Mouse (Mus musculus) midbrain, embryonic 13.5 days (tissue): ENCODE results near the gene Taf8. TPM values are rescaled to one million over a fixed set of nuclear protein-coding genes. Genes with fewer than 3 reads are reported as not detected.

Experiments
- ATAC-seq: fragments of 200-750 bp; cut with Nextera tagmentation; 2 replicates; pipeline ENCODE4 v1.8.0; 2017; ENCODE audit warnings: mild to moderate bottlenecking, moderate TSS enrichment, moderate library complexity
- H3K27ac ChIP-seq: fragments of 300-500 bp; sonication (generic); 2 replicates; pipeline ENCODE4 v1.5.1; 2015; ENCODE audit warnings: inconsistent platforms, mild to moderate bottlenecking, moderate library complexity
- H3K27me3 ChIP-seq: fragments of 300-500 bp; sonication (generic); 2 replicates; pipeline ENCODE4 v1.6.1; 2015; ENCODE audit warnings: mild to moderate bottlenecking, inconsistent platforms
- H3K36me3 ChIP-seq: fragments of 300-500 bp; sonication (generic); 2 replicates; pipeline ENCODE4 v1.6.1; 2015; ENCODE audit warnings: mild to moderate bottlenecking, inconsistent platforms
- H3K4me1 ChIP-seq: fragments of 300-500 bp; sonication (generic); replicated peaks from 2 replicates; pipeline ENCODE4 v1.6.1; 2015; ENCODE audit warnings: inconsistent platforms
- H3K4me2 ChIP-seq: fragments of 300-500 bp; sonication (generic); replicated peaks from 2 replicates; pipeline ENCODE4 v1.6.1; 2015; ENCODE audit warnings: moderate library complexity, mild to moderate bottlenecking, inconsistent platforms
- H3K4me3 ChIP-seq: fragments of 300-500 bp; sonication (generic); replicated peaks from 2 replicates; pipeline ENCODE4 v1.5.1; 2015; ENCODE audit warnings: mild to moderate bottlenecking, inconsistent platforms
- H3K9ac ChIP-seq: fragments of 300-500 bp; sonication (generic); replicated peaks from 2 replicates; pipeline ENCODE4 v1.6.1; 2015; ENCODE audit warnings: mild to moderate bottlenecking, inconsistent platforms
- H3K9me3 ChIP-seq: fragments of 300-500 bp; sonication (generic); 2 replicates; pipeline ENCODE4 v1.6.1; 2016; ENCODE audit warnings: mild to moderate bottlenecking, inconsistent platforms
- WGBS: fragments of 180-500 bp; shearing (Covaris S2); methylation state at CpG from one replicate; pipeline ENCODE4 v1.1.7; 2015; 5-methylcytosine and 5-hydroxymethylcytosine counted together
- polyA plus RNA-seq: library from polyadenylated mRNA; unstranded; fragments of >200 nt; fragmentation: Nextera tagmentation; extraction: Ambion mirVana; gene quantifications from 2 replicates; pipeline ENCODE4 v1.2.1, GENCODE M21; 2015

Gene Taf8
- polyA plus RNA-seq, 1 experiment from 2014 or later: 27.3 TPM

DNA sequence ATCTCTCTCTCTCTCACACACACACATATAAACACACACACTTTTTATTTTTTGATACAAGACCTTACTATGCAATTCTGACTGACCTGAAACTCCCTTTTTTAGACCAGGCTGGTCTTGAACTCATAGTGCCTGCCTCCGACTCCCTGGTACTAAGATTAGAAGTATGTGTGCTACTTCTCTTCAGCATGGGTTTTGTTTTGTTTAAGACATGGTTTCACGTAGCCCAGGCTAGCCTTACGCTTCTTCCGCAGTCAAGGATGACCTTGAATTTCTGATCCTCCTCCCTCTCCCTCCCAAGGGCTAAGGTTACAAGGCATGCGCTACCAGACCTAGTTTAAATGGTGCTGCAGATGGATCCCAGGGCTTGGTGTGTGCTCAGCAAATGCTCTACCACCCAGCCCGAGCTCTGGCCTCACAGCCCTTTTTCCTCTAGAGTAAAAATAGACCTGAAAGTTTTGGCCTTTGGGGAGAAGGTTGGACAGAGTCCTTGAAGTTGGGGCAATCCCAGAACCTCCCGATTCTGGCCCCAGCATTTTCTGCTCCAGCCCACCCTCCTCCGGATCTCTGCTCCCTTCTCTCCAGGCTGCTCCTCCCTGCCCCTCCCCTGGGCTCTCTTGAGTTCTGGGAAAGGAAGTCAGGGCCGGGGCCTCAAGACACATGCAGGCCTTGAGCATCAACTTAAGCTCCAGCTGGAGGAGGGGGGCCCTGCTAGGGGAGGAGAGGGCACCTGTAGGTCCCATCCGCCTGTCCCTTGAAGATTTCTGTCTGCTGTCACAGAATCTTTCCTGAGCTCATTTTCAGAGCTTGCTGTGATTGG is 11.1 kb upstream of the Taf8 start:
- no peak overlapping the region for H3K9ac ChIP-seq
- no peaks in the 10 kb centered on the region for H3K9me3 ChIP-seq
- no peaks in the 10 kb centered on the region for H3K36me3 ChIP-seq
- H3K27me3 ChIP-seq: no peaks in the 10 kb centered on the region
- WGBS: 78% methylated on average over 10 of the region's 10 CpGs
- no peak overlapping the region for H3K4me3 ChIP-seq
- ATAC-seq: no peak
- no peak overlapping the region for H3K27ac ChIP-seq
- H3K4me2 ChIP-seq: no peak overlapping the region
- H3K4me1 ChIP-seq: peaks cover 14% of the 10 kb centered on the region

GRCm38 (mm10) chr17:47511111-47512020 is 9.3 kb upstream of the Taf8 start:
- Histone ChIP-seq H3K4me3 (no peak overlapping the region; the same call in 1 of the 2 replicates), H3K36me3 (no peaks in the 10 kb centered on the region), H3K9me3 (no peaks in the 10 kb centered on the region), H3K27me3 (no peaks in the 10 kb centered on the region), H3K27ac (no peak overlapping the region), H3K4me1 (peaks cover 7% of the 10 kb centered on the region; the same call in 1 of the 2 replicates), H3K9ac (no peak overlapping the region), H3K4me2 (peak overlapping the region; percentile 33)
- ATAC-seq: peak; percentile 90
- 20% methylated on average over 25 of the region's 25 CpGs for WGBS

- Histone ChIP-seq H3K4me2 (no peak overlapping the region), H3K36me3 (no peaks in the 10 kb centered on the region), H3K4me1 (peaks cover 18% of the 10 kb centered on the region), H3K4me3 (no peak overlapping the region), H3K9me3 (no peaks in the 10 kb centered on the region), H3K27me3 (no peaks in the 10 kb centered on the region), H3K9ac (no peak overlapping the region), H3K27ac (no peak overlapping the region)
- 61% methylated on average over 9 of the region's 9 CpGs for whole genome bisulfite sequencing
- no peak for ATAC-seq
Observed at GRCm38 (mm10) chr17:47509031-47509705, 7.1 kb upstream of the Taf8 start.

GRCm38 (mm10) chr17:47508012-47508608 is 6.0 kb upstream of the Taf8 start:
- no peak overlapping the region for H3K9ac ChIP-seq
- 53% methylated on average over 12 of the region's 12 CpGs for WGBS
- no peak overlapping the region for H3K27ac ChIP-seq
- H3K4me2 ChIP-seq: no peak overlapping the region
- peaks cover 18% of the 10 kb centered on the region for H3K4me1 ChIP-seq
- H3K4me3 ChIP-seq: no peak overlapping the region
- ATAC-seq: no peak
- no peaks in the 10 kb centered on the region for H3K27me3 ChIP-seq
- H3K36me3 ChIP-seq: no peaks in the 10 kb centered on the region
- no peaks in the 10 kb centered on the region for H3K9me3 ChIP-seq

DNA sequence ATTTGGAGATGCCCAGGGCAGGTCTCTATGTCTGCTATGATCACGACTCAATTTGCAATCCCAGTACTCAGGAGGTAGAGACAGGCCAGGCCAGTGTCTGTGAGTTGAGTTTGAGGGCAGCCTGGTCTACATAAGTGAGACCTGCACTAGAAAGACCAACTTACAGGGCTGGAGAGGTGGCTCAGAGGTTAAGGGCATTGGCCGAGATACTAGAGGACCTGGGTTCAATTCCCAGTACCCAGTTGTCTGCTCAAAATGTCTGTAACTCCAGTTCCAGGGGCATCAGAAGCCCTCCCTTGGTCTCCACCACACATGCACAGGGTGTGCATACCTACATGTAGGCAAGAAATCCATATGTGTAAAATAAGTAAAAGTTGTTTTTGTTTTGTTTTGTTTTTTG is 5.4 kb upstream of the Taf8 start:
- WGBS: 83% methylated on average over 2 of the region's 2 CpGs
- Histone ChIP-seq H3K27ac (no peak overlapping the region), H3K36me3 (no peaks in the 10 kb centered on the region), H3K4me2 (no peak overlapping the region), H3K9ac (no peak overlapping the region), H3K4me1 (peaks cover 18% of the 10 kb centered on the region), H3K27me3 (no peaks in the 10 kb centered on the region), H3K9me3 (no peaks in the 10 kb centered on the region), H3K4me3 (no peak overlapping the region)
- no peak for ATAC-seq

DNA sequence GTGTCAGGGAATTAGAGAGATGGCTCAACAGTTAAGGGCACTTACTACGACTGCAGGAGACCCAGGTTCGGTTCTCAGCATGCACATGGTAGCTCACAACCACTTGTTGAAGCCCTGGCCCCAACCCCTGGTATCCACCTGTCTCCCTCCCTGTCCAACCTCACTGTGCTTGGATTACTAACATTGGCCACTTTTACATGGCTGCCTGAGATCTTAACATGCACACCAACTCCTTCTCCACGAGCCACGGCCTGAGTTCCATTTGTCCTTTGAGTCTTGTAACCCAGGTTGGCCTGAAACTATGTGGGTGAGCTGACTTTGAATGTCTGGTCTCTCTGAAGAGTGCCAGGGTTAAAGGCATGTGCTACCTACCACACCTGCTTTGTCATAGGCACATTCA is 4.6 kb upstream of the Taf8 start:
- H3K4me3 ChIP-seq: no peak overlapping the region
- no peak overlapping the region for H3K9ac ChIP-seq
- no peak overlapping the region for H3K4me2 ChIP-seq
- no peaks in the 10 kb centered on the region for H3K27me3 ChIP-seq
- no peak for ATAC-seq
- H3K27ac ChIP-seq: no peak overlapping the region
- H3K9me3 ChIP-seq: no peaks in the 10 kb centered on the region
- H3K4me1 ChIP-seq: peaks cover 21% of the 10 kb centered on the region
- 92% methylated on average over 4 of the region's 4 CpGs for WGBS
- H3K36me3 ChIP-seq: no peaks in the 10 kb centered on the region

DNA sequence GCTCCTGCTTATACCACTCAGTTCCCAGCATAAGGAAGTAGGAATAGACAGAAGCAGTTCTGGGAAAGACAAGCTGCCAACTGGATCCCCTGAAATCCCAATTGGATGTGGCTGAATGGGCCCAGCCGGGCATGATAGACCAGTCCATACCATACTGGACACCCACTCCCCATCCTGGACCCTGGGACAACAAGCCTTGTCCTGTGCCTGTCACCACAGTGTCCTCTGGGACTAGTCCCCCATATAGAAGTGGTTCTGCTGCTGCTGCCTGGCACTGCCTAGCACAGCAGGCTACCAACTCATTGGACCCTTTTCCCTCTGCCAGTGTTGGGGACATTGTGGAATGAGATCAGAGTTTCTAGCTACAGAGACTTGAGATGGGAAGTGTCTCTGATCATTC is 4.0 kb upstream of the Taf8 start:
- no peak for ATAC-seq
- Histone ChIP-seq H3K27ac (no peak overlapping the region), H3K9me3 (no peaks in the 10 kb centered on the region), H3K27me3 (no peaks in the 10 kb centered on the region), H3K4me1 (peaks cover 24% of the 10 kb centered on the region), H3K4me2 (no peak overlapping the region), H3K4me3 (no peak overlapping the region), H3K9ac (no peak overlapping the region), H3K36me3 (no peaks in the 10 kb centered on the region)
- 86% methylated on average over 1 of the region's 1 CpGs for WGBS

DNA sequence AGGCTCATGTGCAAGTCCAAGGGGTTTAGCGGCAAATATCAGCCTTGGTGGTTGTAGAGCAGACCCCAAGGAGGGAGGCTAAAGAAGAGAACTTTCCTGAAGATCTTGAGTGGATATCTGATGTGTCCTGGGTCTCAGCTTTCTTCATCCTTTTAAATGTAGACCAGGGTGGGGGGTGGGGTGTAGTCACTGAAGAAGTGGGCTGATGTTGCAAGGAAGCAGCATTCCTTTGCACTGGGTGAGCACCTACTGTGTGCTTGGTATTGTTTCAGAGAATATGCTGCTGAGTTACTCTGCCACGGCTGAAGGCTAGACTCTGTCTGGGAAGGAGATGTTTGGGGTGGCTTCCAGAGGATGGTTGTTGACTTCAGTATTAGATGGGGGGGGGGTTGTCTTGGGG is 3.5 kb upstream of the Taf8 start:
- Histone ChIP-seq H3K4me3 (no peak overlapping the region), H3K9me3 (no peaks in the 10 kb centered on the region), H3K4me2 (peak overlapping the region; percentile 61), H3K27ac (no peak overlapping the region), H3K36me3 (peaks cover under 1% of the 10 kb centered on the region; the same call in 1 of the 2 replicates), H3K9ac (no peak overlapping the region), H3K4me1 (peaks cover 25% of the 10 kb centered on the region), H3K27me3 (no peaks in the 10 kb centered on the region)
- 76% methylated on average over 2 of the region's 2 CpGs for WGBS
- ATAC-seq: no peak

DNA sequence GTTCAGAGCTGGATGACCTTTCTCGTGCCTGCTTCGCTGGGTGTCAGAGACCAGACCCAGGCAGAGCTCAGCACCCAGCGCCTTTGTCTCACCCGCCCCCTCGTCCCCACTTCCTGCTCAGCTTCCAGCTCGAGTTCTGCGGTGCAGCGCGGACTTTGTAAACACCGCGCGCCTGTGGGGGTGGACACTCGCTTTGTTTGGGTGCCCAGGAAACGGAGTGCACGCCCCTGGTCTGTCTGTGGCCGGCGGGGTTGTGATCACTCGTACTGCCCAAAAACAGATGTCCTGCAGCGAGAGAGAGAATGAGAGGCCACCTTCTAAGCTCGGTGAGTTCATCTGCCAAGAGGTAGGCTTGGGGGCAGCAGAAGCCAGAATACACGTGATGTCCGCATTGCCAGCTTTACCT is 2.9 kb upstream of the Taf8 start, which contains the start of gene Ccnd3:
TSS of gene Ccnd3 (plus strand) at position 111 of the 406 bp plus-strand sequence.
- Histone ChIP-seq H3K4me1 (peaks cover 30% of the 10 kb centered on the region), H3K9ac (peak within 1 kb of the TSS; percentile 66), H3K4me2 (peak within 1 kb of the TSS; percentile 61), H3K4me3 (peak within 1 kb of the TSS; percentile 34), H3K36me3 (peaks cover 4% of the 10 kb centered on the region; the same call in 1 of the 2 replicates), H3K9me3 (no peaks in the 10 kb centered on the region), H3K27ac (no peak within 1 kb of the TSS), H3K27me3 (no peaks in the 10 kb centered on the region)
- no peak for ATAC-seq
- WGBS: 2% methylated on average over 22 of the region's 22 CpGs

GRCm38 (mm10) chr17:47504228-47504627 is 2.1 kb upstream of the Taf8 start:
- Histone ChIP-seq H3K27ac (no peak overlapping the region), H3K9me3 (no peaks in the 10 kb centered on the region), H3K4me1 (peaks cover 30% of the 10 kb centered on the region), H3K27me3 (no peaks in the 10 kb centered on the region), H3K4me3 (no peak overlapping the region), H3K4me2 (peak overlapping the region; percentile 61), H3K9ac (no peak overlapping the region), H3K36me3 (peaks cover 8% of the 10 kb centered on the region)
- 68% methylated on average over 5 of the region's 5 CpGs for WGBS
- ATAC-seq: no peak

GRCm38 (mm10) chr17:47503689-47504088 is 1.6 kb upstream of the Taf8 start:
- Histone ChIP-seq H3K9me3 (no peaks in the 10 kb centered on the region), H3K4me1 (peaks cover 30% of the 10 kb centered on the region), H3K36me3 (peaks cover 13% of the 10 kb centered on the region), H3K27me3 (no peaks in the 10 kb centered on the region), H3K27ac (no peak overlapping the region), H3K9ac (no peak overlapping the region), H3K4me3 (no peak overlapping the region), H3K4me2 (no peak overlapping the region)
- no peak for ATAC-seq
